Mouse (Mus musculus) left cerebral cortex, adult 2 months (tissue): ENCODE results near the gene Gstcd. TPM values are rescaled to one million over a fixed set of nuclear protein-coding genes. Genes with fewer than 3 reads are reported as not detected.

ENCODE experiments used
- DNase-seq, 2 experiments: peaks; one replicate each; pipeline ENCODE4 v3.0.0; 2021 to 2022; ENCODE audit warnings: low spot score in 2 of 2, mixed read lengths in 1 of 2; ENCODE audit errors: extremely low spot score in 1 of 2
- H3K27ac ChIP-seq: fragments of 200-600 bp; 2 replicates; pipeline ENCODE4 v1.8.1; 2022
- H3K4me3 ChIP-seq: fragments of 200-600 bp; 2 replicates; pipeline ENCODE4 v1.8.1; 2022
- CTCF ChIP-seq: fragments of 200-600 bp; IDR thresholded peaks from 2 replicates; pipeline ENCODE4 v1.8.1; 2022; ENCODE audit warnings: antibody characterized with exemption, mild to moderate bottlenecking, moderate library complexity
- intact Hi-C: fragments of 180-260 bp; cut with DNase I; formaldehyde crosslinking; loops from one replicate; pipeline ENCODE4 v1.15.1; 2025
- total RNA-seq, 2 experiments: library from RNA; stranded (reverse); gene quantifications; 2 replicates each; pipeline ENCODE4 v1.2.3; 2021

Gstcd gene
- total RNA-seq, 2 experiments from 2014 or later: 10.0 to 10.9 TPM

DNA sequence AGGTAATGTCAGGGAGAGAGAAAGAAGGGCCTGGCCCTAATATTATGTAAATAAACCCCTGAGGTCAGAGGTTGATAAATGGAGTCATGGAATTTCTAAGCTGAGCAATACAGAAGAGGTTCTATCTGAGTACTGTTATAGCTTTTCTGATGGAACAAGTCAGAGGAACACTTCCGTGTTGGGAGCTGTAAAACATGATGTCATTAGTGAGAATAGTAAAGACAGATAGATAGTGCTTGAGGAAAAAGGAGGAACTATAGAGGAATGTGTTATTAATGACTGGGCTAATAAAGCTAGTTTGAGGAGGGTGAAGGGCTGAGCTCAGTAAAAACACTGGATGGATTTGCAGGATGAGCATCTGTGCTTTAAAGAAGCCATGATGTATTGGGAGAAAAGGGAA is 2.5 kb upstream of the Gstcd start:
- Histone ChIP-seq H3K27ac (no peak overlapping the region), H3K4me3 (no peak overlapping the region)
- intact Hi-C loops: loop anchor here (5.0 kb wide), 1 partner anchor 448 kb away; no protein-coding TSS in a partner anchor
- no peak for DNase-seq
- TF ChIP-seq CTCF: no peak

DNA sequence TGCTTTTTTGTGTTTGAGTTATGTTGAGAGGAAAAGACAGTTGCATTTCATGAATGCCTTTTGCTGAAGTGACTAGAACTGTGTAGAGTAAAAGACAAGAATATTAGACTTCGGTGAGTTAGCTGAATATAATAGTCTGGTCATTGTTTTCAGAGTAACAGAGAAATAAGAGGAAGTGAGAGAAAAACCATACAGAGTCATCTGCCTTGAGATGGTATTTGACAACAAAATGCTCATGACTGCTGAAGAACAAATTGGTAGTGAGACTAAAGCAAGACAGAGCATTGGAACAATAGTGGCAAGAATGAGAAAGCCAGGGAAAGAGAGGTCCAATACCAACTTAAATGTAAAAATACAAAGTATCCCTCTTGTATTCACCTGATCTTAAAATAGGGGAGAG is 1.1 kb upstream of the Gstcd start:
- no peak for DNase-seq
- intact Hi-C loops: loop anchor here (5.0 kb wide), 1 partner anchor 449 kb away; no protein-coding TSS in a partner anchor
- H3K27ac ChIP-seq: no peak overlapping the region
- no peak overlapping the region for H3K4me3 ChIP-seq
- no peak for TF ChIP-seq CTCF

DNA sequence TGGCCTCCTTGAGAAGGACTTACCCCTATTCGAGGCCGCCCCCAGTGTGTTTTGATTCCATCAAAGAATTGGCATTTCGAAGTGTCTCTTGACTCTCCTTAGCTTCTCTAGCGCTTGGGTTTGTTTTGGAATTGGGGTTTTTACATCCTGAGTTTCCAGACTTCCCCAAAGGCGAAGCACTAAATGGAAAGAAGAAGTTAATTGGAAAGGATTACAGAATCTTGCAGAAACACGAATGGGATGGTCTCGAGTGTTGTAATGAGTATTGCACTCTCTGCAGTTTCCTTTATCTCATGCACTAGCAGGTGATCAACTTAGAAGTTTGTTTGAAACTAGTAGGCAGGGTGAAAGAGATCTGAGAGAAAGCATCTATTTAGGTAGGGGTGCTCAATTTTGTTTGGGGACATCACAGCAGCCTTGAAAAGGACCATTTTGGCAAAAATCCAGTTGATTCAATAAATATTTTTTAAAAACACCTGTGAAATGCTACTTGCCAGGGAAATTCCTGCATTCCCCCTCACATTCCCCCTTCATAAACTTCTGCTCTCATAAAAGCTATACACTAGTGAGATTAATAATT is 531 bp upstream of the Gstcd start:
- no peak for TF ChIP-seq CTCF
- DNase-seq: no peak
- intact Hi-C loops: loop anchor here (5.0 kb wide), 1 partner anchor 450 kb away; no protein-coding TSS in a partner anchor
- Histone ChIP-seq H3K27ac (peak overlapping the region; percentile 94), H3K4me3 (peak overlapping the region; percentile 78)

DNA sequence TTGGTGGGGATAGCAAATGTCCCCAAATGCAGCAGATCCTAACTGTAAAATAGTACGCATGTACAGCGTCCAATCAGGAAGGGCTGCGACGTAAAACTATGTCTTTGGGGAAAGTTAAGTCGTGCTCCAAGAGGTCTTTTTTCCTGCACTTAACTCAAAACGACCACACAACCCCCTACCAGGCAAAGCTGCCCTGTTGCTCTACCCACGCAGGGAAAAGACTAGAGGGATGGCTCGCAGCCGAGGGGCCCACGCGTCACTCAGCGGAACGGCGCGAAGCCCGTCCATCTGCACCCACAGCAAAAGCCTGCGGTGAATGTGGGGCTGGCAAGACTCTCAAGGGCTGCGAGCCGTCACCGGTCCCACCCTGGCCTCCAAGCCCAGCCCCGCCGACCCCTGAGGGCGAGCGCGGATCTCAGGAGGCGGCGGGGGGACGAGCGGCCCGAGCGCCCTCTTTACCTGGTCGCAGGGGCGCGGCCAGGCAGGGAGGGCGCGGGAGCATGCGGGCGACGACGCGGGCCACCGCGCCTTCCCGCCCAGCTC is 641 bp downstream of the Gstcd start:
- TF ChIP-seq CTCF: no peak
- Histone ChIP-seq H3K27ac (peak overlapping the region; percentile 94), H3K4me3 (peak overlapping the region; percentile 78)
- peak in 1 of 2 experiments; percentile 70 for DNase-seq
- intact Hi-C loops: loop anchor here (1.0 to 5.0 kb wide), 3 partner anchors 219 to 451 kb away; partner anchors contain the start of gene Ppa2

DNA sequence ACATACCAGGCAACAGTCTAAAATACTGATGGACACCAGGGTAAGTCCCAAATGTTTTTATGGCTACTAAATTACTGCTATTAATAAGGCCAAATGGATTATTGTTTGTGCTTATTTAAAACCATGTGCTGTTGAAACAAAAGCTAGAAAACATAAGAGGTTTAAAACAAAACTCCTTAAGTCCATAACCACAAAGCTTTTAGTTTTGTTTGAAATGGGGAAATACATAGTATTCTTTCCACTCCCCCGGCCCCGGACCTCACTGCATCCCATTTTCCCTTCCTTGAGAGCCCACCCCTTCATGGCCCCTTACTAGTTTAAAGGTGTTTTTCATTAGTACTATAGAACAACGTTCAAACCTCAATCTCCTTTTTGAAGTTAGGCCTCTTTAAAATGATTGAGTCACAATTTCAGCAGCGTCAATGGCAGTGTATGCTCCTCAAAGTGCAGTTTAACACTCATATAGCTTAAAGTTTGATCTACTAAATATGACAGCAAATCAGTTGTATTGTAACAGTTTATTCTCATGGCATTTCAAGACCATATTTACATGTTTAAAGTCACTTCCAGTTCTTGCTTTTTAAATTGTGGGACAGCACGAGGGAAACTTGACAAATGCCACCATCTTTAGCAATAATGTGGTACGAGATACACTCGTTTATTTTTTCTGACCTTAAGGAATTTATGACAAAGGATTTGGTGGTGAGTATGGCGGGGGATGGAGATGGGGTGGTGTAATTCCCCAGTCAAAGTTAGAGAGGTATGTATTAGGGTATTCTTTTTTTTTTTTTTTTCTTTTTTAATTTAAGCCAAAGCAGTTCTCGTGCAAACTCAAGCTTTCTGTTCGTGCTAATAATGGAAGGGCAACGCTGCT is 1.3 kb downstream of the Gstcd start:
- DNase-seq: no peak
- TF ChIP-seq CTCF: no peak
- Histone ChIP-seq H3K27ac (no peak overlapping the region; the same call in 1 of the 2 replicates), H3K4me3 (peak overlapping the region; percentile 78)
- intact Hi-C loops: loop anchor here (1.0 to 5.0 kb wide), 3 partner anchors 220 to 452 kb away; partner anchors contain the start of gene Ppa2

DNA sequence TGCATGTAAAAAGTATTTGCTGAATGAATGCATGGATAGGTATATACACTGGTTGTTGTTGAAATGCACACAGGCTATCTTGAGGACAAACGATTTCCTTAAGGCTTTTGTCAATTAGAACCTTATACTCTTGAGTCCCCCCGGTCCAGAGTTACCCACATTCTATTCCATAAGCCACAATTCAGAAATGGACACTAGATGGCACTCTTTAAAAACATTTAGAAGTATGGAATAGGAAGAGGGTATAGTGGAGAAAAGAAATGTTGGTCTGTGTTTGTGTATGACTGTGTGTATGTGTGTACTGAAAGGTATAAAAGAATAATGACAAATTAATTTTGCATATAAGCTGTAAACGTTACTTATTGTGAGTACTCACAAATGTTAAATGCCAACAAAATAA is 6.0 kb downstream of the Gstcd start:
- peak; percentile 61 for TF ChIP-seq CTCF
- intact Hi-C loops: loop anchor here (2.0 kb wide), 1 partner anchor 187 kb away; no protein-coding TSS in a partner anchor
- Histone ChIP-seq H3K4me3 (no peak overlapping the region), H3K27ac (no peak overlapping the region)
- no peak for DNase-seq

DNA sequence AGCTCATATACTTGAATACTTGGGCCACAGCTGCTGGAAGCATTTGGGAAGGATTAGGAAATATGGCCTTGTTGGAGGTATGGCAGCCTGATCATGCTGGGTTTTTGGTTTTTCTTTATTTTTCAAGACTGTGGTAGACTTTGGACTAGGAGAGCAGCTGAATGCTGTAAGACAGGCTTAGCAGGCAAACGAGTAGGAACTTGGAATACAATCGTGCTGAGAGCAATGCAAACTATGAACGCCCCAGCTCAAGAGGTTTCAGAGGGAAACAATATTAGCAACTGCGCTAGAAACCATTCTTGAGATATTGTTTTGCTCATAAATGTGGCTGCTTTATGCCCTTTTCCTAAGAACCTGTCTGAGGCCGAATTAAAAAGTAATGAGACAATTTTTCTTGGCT is 9.1 kb downstream of the Gstcd start:
- no peak for DNase-seq
- no peak overlapping the region for H3K4me3 ChIP-seq
- intact Hi-C loops: no loop called here
- no peak for TF ChIP-seq CTCF
- no peak overlapping the region for H3K27ac ChIP-seq

DNA sequence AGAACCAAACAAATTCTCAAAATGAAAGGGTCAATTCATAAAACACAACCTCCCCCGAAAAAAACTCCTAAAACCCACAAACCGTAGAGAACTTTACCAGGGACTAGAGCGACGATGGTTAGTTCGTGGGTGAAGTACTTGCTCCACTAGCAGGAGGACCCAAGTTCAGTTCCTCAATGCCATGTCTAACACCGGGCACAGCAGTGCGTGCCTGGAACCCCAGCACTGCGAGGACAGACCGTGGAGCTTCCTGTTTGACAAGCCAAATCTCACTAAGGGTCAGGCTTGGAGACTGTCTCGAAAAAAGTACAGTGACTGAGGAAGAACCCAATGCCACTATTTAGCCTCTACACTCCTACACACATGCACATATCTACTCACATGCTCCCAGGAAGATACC is 16.3 kb downstream of the Gstcd start:
- Histone ChIP-seq H3K4me3 (no peak overlapping the region), H3K27ac (no peak overlapping the region)
- intact Hi-C loops: no loop called here
- no peak for DNase-seq
- TF ChIP-seq CTCF: no peak

GRCm38 (mm10) chr3:133052068-133052467 is 39.8 kb downstream of the Gstcd start:
- TF ChIP-seq CTCF: no peak
- DNase-seq: no peak
- intact Hi-C loops: no loop called here

GRCm38 (mm10) chr3:133033145-133033755 is 58.6 kb downstream of the Gstcd start:
- no peak for TF ChIP-seq CTCF
- intact Hi-C loops: no loop called here
- H3K27ac ChIP-seq: no peak overlapping the region

More at GRCm38 (mm10) chr3:133052068-133052467, 39.8 kb downstream of the Gstcd start:
- no peak overlapping the region for H3K4me3 ChIP-seq
- H3K27ac ChIP-seq: no peak overlapping the region

DNA sequence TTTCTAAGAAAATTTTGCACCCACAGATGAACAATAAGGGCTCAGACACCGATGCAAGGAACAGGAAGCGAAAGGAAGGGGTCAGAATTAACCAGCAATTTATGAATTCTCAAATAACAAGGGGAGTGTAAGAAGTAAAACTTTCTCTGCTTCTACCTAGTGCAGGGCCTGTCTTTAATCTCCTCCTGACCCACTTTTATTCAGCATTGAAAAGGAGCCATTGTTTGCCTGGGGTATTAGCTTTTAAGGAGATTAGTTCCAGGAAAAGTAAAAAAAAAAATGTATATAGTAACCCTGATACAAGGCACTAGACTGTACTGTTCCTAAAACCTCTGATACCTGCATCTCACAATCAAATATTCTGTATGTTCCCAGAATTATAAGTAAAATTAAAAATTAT is 64.9 kb downstream of the Gstcd start:
- no peak for TF ChIP-seq CTCF

More at GRCm38 (mm10) chr3:133033145-133033755, 58.6 kb downstream of the Gstcd start:
- H3K4me3 ChIP-seq: no peak overlapping the region
- DNase-seq: no peak

DNA sequence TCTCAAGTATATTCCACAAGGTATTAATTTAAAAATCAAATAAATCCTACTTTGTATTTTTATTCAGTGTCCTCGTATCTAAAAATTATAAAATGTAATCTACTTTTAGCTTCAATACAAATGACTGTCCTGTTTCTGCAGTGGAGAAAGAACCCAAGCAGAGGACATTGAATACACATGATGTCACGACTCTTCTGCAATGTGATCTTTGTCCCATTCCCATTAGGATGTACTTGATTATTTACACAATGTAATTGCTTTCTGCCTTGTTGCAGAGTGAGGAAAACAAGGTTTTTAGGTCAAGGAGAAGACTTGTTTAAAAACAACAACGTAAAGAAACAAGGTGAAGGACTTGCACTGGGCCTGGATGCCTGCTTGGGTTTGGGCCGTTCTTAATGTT is 84.6 kb downstream of the Gstcd start:
- intact Hi-C loops: no loop called here
- no peak for DNase-seq
- no peak for TF ChIP-seq CTCF
- no peak overlapping the region for H3K27ac ChIP-seq
- H3K4me3 ChIP-seq: no peak overlapping the region

More for the DNA sequence above, 64.9 kb downstream of the Gstcd start:
- Histone ChIP-seq H3K4me3 (no peak overlapping the region), H3K27ac (no peak overlapping the region)
- DNase-seq: no peak
- intact Hi-C loops: no loop called here
